Mouse (Mus musculus) liver, adult 2 months (tissue): Measurements from ENCODE around the gene Tac2.

ENCODE experiments used
- CTCF ChIP-seq: fragments of 200-500 bp; IDR thresholded peaks from 2 replicates; pipeline ENCODE4 v1.5.1; 2011; ENCODE audit warnings: low read depth, low read length, control low read depth
- POLR2A ChIP-seq: fragments of 200-500 bp; IDR thresholded peaks from 2 replicates; pipeline ENCODE4 v1.6.1; 2011; ENCODE audit warnings: low read length, control low read depth; ENCODE audit not compliant: insufficient read depth; ENCODE audit errors: extremely low read depth

DNA sequence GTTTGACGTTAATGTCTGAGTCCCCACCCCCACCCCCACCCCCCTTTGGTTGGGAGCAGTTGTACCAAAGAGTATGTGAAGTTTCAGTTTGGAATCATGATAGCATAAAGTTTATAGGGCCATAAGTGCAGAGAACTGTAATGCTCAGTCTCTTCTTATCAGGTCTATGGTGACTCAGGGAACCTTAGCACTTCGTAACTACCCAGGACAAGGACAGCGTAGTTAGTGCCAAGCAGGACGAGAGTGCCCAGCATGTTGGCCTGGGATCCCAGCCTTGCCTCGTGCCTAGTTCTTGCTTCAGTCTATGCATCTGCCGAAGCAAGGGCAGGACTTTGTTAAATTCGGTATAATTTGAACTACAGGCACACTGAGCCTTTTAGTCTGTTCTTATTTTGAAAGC lies 28.5 kb upstream of the Tac2 start:
- TF ChIP-seq POLR2A, result no peak
- no peak for TF ChIP-seq CTCF
